Mouse (Mus musculus): ENCODE measurements at regions not wholly inside any gene's neighbourhood (a gene's known extent, or its start where the extent isn't known, plus 50 kb on each side); places are given as distances from the start of the nearest gene placed in this dataset.

- no peak for DNase-seq
Measured at GRCm38 (mm10) chr3:52413187-52413746, 145.1 kb downstream of the Foxo1 start.

GRCm38 (mm10) chr3:52411356-52411755 lies 143.2 kb downstream of the Foxo1 start:
- DNase-seq = peak; percentile 48

- no peak for DNase-seq
Measured at GRCm38 (mm10) chr3:52409465-52409864, 141.3 kb downstream of the Foxo1 start.

- no peak for DNase-seq
Measured at GRCm38 (mm10) chr3:52406778-52407318, 138.7 kb downstream of the Foxo1 start.

- DNase-seq = no peak
Measured at GRCm38 (mm10) chr3:52404636-52405035, 136.5 kb downstream of the Foxo1 start.

- no peak for DNase-seq
Measured at GRCm38 (mm10) chr3:52403032-52403431, 134.9 kb downstream of the Foxo1 start.

Measured in thymus, postnatal 4 days (tissue).